Mouse (Mus musculus) heart, embryonic 14.5 days (tissue): Measurements from ENCODE around the gene Gm11146. TPM values are rescaled to one million over a fixed set of nuclear protein-coding genes. Genes with fewer than 3 reads are reported as not detected.

ENCODE experiments used
- ATAC-seq: fragments of 200-750 bp; cut with Nextera tagmentation; 2 replicates; pipeline ENCODE4 v1.8.0; 2017; ENCODE audit warnings: low read depth, moderate TSS enrichment; ENCODE audit not compliant: insufficient number of reproducible peaks, insufficient read depth, low FRiP score
- H3K27ac ChIP-seq, 2 experiments: fragments of 200-500 bp in 1 of 2; fragments of 300-500 bp in 1 of 2; sonication (generic) in 1 of 2; replicated peaks in 1 of 2; 2 replicates each; pipeline ENCODE4 v1.5.1; 2012 to 2014; ENCODE audit warnings: low read depth in 2 of 2, low read length in 2 of 2, control low read depth in 1 of 2, mild to moderate bottlenecking in 1 of 2, mixed read lengths in 1 of 2; ENCODE audit not compliant: control insufficient read depth in 1 of 2, insufficient read depth in 1 of 2
- H3K27me3 ChIP-seq: fragments of 300-500 bp; sonication (generic); 2 replicates; pipeline ENCODE4 v1.6.1; 2014; ENCODE audit warnings: mild to moderate bottlenecking, low read length, control low read depth; ENCODE audit not compliant: control insufficient read depth, insufficient read depth
- H3K36me3 ChIP-seq: fragments of 300-500 bp; sonication (generic); 2 replicates; pipeline ENCODE4 v1.6.1; 2014; ENCODE audit warnings: mild to moderate bottlenecking, control low read depth, low read length, mixed read lengths; ENCODE audit not compliant: control insufficient read depth, insufficient read depth
- H3K4me1 ChIP-seq, 2 experiments: fragments of 200-500 bp in 1 of 2; fragments of 300-500 bp in 1 of 2; sonication (generic) in 1 of 2; 2 replicates each; pipeline ENCODE4 v1.6.1; 2012 to 2014; ENCODE audit warnings: low read length in 2 of 2, control low read depth in 1 of 2, mixed read lengths in 1 of 2; ENCODE audit not compliant: control insufficient read depth in 2 of 2, insufficient read depth in 2 of 2
- H3K4me2 ChIP-seq: fragments of 300-500 bp; sonication (generic); 2 replicates; pipeline ENCODE4 v1.6.1; 2014; ENCODE audit warnings: mild to moderate bottlenecking, low read length
- H3K4me3 ChIP-seq, 2 experiments: fragments of 200-500 bp in 1 of 2; fragments of 300-500 bp in 1 of 2; sonication (generic) in 1 of 2; 2 replicates each; pipeline ENCODE4 v1.5.1; 2012 to 2014; ENCODE audit warnings: low read length in 2 of 2, mild to moderate bottlenecking in 2 of 2, control low read depth in 1 of 2, low read depth in 1 of 2, moderate library complexity in 1 of 2; ENCODE audit not compliant: control insufficient read depth in 1 of 2, insufficient read depth in 1 of 2
- H3K9ac ChIP-seq: fragments of 300-500 bp; sonication (generic); 2 replicates; pipeline ENCODE4 v1.6.1; 2014; ENCODE audit warnings: mild to moderate bottlenecking, low read length
- H3K9me3 ChIP-seq: fragments of 300-500 bp; sonication (generic); 2 replicates; pipeline ENCODE4 v1.6.1; 2016; ENCODE audit warnings: low read length, control low read depth; ENCODE audit not compliant: control insufficient read depth
- WGBS: fragments of 180-500 bp; shearing (Covaris S2); extraction: QIAGEN DNeasy Blood & Tissue Kit; methylation state at CpG from one replicate; pipeline ENCODE4 v1.1.7; 2014; 5-methylcytosine and 5-hydroxymethylcytosine counted together
- microRNA counts: library from miRNA; unstranded; fragments of <30 nt; microRNA quantifications from one replicate; lab custom pipeline; 2016
- microRNA-seq: library from miRNA; unstranded; fragments of <30 nt; microRNA quantifications from one replicate; pipeline ENCODE4, GENCODE M21; 2016
- polyA plus RNA-seq: library from polyadenylated mRNA; unstranded; fragments of >200 nt; fragmentation: Nextera tagmentation; extraction: Ambion mirVana; gene quantifications from 2 replicates; pipeline ENCODE4 v1.2.1, GENCODE M21; 2014

The Gm11146 gene
- polyA plus RNA-seq, 1 experiment from 2014 or later, result not detected

DNA sequence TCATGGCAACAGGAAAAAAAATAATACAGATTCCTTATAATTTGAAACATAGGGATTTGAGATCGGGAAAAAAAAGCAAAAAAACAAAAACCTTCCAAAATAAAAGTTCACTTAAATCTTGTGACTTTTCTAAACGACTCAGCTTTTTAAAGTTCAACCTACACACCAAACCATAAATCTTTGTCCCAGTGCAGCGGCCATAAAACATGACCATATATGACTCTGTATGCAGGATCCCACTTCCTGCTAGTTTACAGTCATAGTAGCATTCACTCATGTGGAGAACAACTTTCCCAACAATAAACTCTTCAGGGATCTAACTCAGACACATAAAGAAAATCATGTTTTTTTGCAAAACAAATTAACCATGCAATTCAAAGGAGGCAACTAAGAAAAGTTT lies 39.0 kb downstream of the Gm11146 start:
- no peak for ATAC-seq
- 90% methylated on average over 3 of the region's 3 CpGs for WGBS
- no peaks in the 10 kb centered on the region for H3K36me3 ChIP-seq
- no peak overlapping the region for H3K4me2 ChIP-seq
- H3K9me3 ChIP-seq, result no peaks in the 10 kb centered on the region
- H3K27ac ChIP-seq, result no peak overlapping the region
- no peak overlapping the region for H3K4me3 ChIP-seq
- peaks cover 0 to 3% of the 10 kb centered on the region in 2 experiments; a peak in 1 of 4 replicates for H3K4me1 ChIP-seq
- no peak overlapping the region for H3K9ac ChIP-seq
- H3K27me3 ChIP-seq, result no peaks in the 10 kb centered on the region

DNA sequence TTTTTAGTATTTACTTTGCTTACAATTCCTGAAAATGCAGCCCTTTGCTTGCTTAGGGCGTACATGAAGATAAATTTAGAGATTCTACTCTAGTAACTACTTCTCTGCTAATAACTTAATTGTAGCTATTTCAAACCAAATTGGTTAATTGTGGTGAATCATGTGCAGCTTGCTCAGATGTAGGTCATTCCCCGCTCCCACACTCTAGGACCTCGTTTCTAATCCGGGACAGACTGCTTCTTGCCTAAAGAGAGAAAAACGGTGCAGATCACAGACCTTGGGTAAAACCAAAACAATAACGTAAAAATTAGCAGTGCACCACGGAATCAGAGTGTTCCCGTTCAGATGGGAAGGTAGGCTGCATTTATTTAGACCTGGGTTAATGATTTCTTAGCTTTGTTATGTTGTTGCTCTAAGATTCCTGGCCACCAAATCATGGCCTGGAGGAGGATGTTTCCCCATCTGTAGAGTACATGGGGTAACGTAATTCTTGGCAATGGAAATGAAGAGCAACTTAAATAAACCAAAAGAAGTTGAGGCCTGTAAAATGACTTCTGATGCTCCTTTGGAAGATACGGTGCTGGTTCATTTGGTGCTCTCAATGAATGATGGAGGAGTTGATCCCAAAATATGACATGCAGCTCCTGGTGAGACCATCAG lies 45.3 kb downstream of the Gm11146 start:
- no peak for ATAC-seq
- no peaks in the 10 kb centered on the region for H3K9me3 ChIP-seq
- no peak overlapping the region for H3K4me2 ChIP-seq
- no peak overlapping the region for H3K27ac ChIP-seq
- no peaks in the 10 kb centered on the region for H3K4me1 ChIP-seq
- H3K36me3 ChIP-seq, result peaks cover 6% of the 10 kb centered on the region; the same call in 1 of the 2 replicates
- H3K9ac ChIP-seq, result no peak overlapping the region
- H3K4me3 ChIP-seq, result no peak overlapping the region
- no peaks in the 10 kb centered on the region for H3K27me3 ChIP-seq
- 91% methylated on average over 10 of the region's 10 CpGs for WGBS

DNA sequence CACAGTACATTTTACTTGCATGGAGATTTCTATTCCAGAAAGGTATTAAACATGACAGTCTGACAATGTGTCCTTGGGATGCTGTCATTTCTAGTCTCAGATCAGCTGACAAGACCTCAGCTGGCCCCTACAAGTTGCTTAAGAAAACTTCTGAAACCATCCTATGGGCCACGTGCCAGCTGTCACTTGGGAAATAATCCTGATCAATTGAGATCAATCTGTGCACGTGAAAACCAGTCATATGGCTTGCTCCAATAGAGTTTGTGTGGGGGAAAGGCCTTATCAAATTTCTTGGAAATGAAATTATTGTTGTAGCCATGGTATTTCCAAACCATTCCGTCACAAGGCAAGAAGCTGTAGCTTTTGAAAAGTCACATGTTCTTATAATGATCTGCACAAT lies 50.8 kb downstream of the Gm11146 start:
- Histone ChIP-seq H3K4me2 (no peak overlapping the region), H3K4me3 (no peak overlapping the region), H3K9me3 (no peaks in the 10 kb centered on the region), H3K36me3 (peaks cover 2% of the 10 kb centered on the region; the same call in 1 of the 2 replicates), H3K9ac (no peak overlapping the region), H3K27ac (no peak overlapping the region), H3K27me3 (no peaks in the 10 kb centered on the region), H3K4me1 (no peaks in the 10 kb centered on the region)
- 84% methylated on average over 3 of the region's 3 CpGs for WGBS
- no peak for ATAC-seq

MicroRNAs within 50 kb of the gene (microRNA counts, 519-probe panel; counts per million panel counts)
- microRNA mmu-miR-125b-5p (lab: Ali Mortazavi, UCI), result 8,808 counts per million, percentile 99 among the panel's probes with 10 or more counts
- microRNA mmu-miR-99a (lab: Ali Mortazavi, UCI), result 7,224 counts per million, percentile 95 among the panel's probes with 10 or more counts

Small RNA genes within 50 kb of the gene (microRNA-seq; reads per million reads assigned to microRNA genes)
- gene Mir125b-2, result 728 reads per million, percentile 75 among the genes with 10 or more reads in this experiment
- 67,923 reads per million, percentile 99 among the genes with 10 or more reads in this experiment for gene Mir99a
- gene Mirlet7c-1, result 135 reads per million, percentile 55 among the genes with 10 or more reads in this experiment
